Mouse (Mus musculus): Measurements from ENCODE around the gene Gpr83. TPM values are rescaled to one million over a fixed set of nuclear protein-coding genes. Genes with fewer than 3 reads are reported as not detected.

Gpr83 gene
- polyA plus RNA-seq (2011; ENCODE audit: insufficient read length, low read depth, missing spikeins) = not detected in 2 replicates

GRCm38 (mm10) chr9:14859868-14860639, at the start of gene Gpr83:
Gene Gpr83, plus strand, starts transcription at chr9:14860210.
- Histone ChIP-seq H3K4me3 (ENCODE audit: insufficient read depth, low read length) (peak within 1 kb of the TSS; percentile 22), H3K27ac (ENCODE audit: insufficient read depth, low read length) (no peak within 1 kb of the TSS), H3K4me1 (ENCODE audit: control insufficient read depth, insufficient read depth, low read length) (0 out of 2 replicates have a peak, but pooled peaks cover 2% of the 10 kb centered on the region)
- TF ChIP-seq CTCF (IDR thresholded peaks at IDR 0.05; ENCODE audit: borderline replicate concordance, insufficient read depth, low read length) (no peak), POLR2A (IDR thresholded peaks at IDR 0.05; ENCODE audit: low read depth, low read length) (no peak)

DNA sequence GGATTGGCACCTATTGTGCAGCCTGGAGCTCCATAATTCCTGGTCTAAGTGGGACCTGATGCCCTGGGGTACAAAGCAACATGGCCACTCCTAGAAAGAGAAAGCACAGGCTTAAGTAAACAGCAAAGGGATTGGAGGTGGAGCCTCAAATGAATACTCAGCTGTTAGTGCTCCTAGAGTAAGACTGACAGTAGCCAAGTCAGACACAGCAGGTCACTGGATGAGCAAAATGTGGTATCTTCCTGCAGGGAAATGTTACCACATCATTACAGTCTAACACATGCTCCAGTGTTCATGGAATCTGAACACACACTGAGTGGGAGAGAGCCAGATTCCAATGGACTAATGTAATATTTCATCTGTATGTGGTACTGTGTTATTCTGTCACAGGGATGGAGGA, 38.6 kb upstream of the Gpr83 start:
- no peak overlapping the region for H3K4me3 ChIP-seq (ENCODE audit: insufficient read depth, low read length)
- TF ChIP-seq POLR2A (IDR thresholded peaks at IDR 0.05; ENCODE audit: low read depth, low read length) (no peak), CTCF (IDR thresholded peaks at IDR 0.05; ENCODE audit: borderline replicate concordance, insufficient read depth, low read length) (no peak)
- H3K27ac ChIP-seq (ENCODE audit: insufficient read depth, low read length) = no peak overlapping the region

DNA sequence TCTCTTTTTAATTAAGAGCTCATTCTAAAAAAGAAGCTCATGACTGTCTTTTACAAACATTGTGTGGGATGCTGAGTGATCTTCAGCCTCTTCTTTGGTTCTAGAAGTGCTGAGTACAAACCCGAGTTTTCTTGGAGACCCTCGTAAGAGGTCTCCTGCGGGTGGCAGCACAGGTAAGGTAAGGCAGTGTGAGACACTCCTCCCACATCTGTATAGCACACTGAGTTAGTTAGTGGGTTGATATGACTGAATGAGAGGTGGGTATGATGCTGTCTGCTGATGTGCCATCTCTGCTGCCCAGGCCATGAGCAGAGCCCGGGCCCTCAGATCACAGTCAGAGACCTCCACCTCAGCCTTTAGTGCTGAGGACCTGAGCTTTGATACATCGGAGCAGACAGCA, 35.2 kb upstream of the Gpr83 start:
- Histone ChIP-seq H3K4me3 (ENCODE audit: insufficient read depth, low read length) (no peak overlapping the region), H3K4me1 (ENCODE audit: control insufficient read depth, insufficient read depth, low read length) (no peaks in the 10 kb centered on the region; the same call in 1 of the 2 replicates), H3K27ac (ENCODE audit: insufficient read depth, low read length) (no peak overlapping the region)
- no peak for TF ChIP-seq CTCF (IDR thresholded peaks at IDR 0.05; ENCODE audit: borderline replicate concordance, insufficient read depth, low read length)
- no peak for TF ChIP-seq POLR2A (IDR thresholded peaks at IDR 0.05; ENCODE audit: low read depth, low read length)

More for the DNA sequence above, 38.6 kb upstream of the Gpr83 start:
- no peaks in the 10 kb centered on the region; the same call in 1 of the 2 replicates for H3K4me1 ChIP-seq (ENCODE audit: control insufficient read depth, insufficient read depth, low read length)

GRCm38 (mm10) chr9:14827875-14828274, 32.1 kb upstream of the Gpr83 start:
- H3K27ac ChIP-seq (ENCODE audit: insufficient read depth, low read length) = no peak overlapping the region
- no peak for TF ChIP-seq CTCF (IDR thresholded peaks at IDR 0.05; ENCODE audit: borderline replicate concordance, insufficient read depth, low read length)
- TF ChIP-seq POLR2A (IDR thresholded peaks at IDR 0.05; ENCODE audit: low read depth, low read length) = no peak
- H3K4me1 ChIP-seq (ENCODE audit: control insufficient read depth, insufficient read depth, low read length) = no peaks in the 10 kb centered on the region
- H3K4me3 ChIP-seq (ENCODE audit: insufficient read depth, low read length) = no peak overlapping the region

DNA sequence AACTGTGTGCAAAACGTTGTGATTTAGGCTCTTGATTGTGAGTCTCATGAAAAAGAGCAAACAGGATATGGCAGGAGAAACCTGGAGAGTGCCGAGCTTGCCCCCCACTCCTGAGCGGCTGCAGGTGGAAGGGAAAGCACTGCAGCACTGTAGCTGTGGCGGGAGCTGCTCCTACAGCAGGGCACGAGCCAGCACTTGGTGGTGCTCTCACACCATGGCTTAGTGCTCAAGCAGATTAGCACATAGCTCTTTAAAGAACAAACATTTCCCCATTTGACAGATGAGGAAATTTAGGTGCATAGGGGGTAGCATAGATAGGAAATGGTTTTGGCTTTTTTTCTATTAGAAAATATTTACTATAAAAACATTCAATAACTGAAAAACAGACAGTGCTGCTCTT, 28.0 kb upstream of the Gpr83 start:
- no peak for TF ChIP-seq CTCF (IDR thresholded peaks at IDR 0.05; ENCODE audit: borderline replicate concordance, insufficient read depth, low read length)
- no peak for TF ChIP-seq POLR2A (IDR thresholded peaks at IDR 0.05; ENCODE audit: low read depth, low read length)
- Histone ChIP-seq H3K4me1 (ENCODE audit: control insufficient read depth, insufficient read depth, low read length) (no peaks in the 10 kb centered on the region), H3K4me3 (ENCODE audit: insufficient read depth, low read length) (no peak overlapping the region), H3K27ac (ENCODE audit: insufficient read depth, low read length) (no peak overlapping the region)

DNA sequence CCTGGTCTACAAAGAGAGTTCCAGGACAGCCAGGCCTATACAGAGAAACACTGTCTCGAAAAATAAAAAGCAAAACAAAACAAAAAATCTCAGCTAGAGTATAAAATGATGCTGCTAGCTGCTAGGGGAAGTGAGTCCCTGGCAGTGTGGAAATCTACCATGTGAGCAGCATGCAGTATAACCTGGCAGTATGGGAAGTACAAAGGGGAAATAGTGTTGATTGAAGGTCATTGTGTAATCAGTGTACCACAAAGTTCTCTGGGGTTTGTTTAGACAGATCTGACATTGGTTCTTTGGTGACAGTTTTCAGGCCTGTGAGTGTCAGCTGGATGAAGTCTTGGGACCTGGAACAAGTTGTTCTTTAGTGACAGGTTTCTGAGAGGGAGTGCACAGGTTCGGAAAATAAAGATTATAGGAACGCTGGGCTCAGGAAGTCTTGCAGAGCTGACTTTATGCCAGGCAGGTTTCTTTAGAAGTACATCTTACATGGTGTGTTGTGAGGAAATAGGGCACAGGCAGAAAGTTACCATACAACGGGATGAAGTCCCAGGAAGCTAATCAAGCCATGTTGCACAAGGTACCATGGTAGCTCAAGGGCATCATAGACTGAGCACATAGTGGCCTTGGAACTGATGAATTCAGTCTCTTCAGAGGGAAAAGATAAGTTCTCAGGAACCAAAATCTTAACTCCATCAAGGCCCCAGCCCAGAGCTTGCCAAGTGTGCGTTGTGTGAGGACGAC, 24.5 kb upstream of the Gpr83 start:
- no peak overlapping the region for H3K27ac ChIP-seq (ENCODE audit: insufficient read depth, low read length)
- H3K4me3 ChIP-seq (ENCODE audit: insufficient read depth, low read length) = no peak overlapping the region
- H3K4me1 ChIP-seq (ENCODE audit: control insufficient read depth, insufficient read depth, low read length) = no peaks in the 10 kb centered on the region
- TF ChIP-seq POLR2A (IDR thresholded peaks at IDR 0.05; ENCODE audit: low read depth, low read length) = no peak
- no peak for TF ChIP-seq CTCF (IDR thresholded peaks at IDR 0.05; ENCODE audit: borderline replicate concordance, insufficient read depth, low read length)

DNA sequence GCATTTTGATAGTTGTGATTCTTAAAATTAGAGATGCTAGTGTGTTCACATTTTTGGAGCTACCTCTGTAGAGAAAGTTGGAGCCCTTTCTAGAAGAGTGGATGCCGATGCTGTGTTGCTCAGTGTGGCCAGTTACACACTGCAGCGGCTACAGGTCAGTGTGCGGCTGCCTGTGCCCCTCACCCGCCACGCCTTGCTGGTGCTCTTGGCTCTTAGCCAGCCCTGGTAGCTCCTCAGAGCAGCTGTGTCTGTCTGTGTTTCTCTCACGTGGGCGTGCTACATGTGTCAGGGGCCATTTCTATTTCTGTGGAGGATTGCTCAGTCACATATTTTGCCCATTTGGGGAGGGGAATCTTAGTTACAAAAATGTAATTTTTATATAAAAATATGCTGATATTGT, 20.5 kb upstream of the Gpr83 start:
- TF ChIP-seq POLR2A (IDR thresholded peaks at IDR 0.05; ENCODE audit: low read depth, low read length) = no peak
- no peak for TF ChIP-seq CTCF (IDR thresholded peaks at IDR 0.05; ENCODE audit: borderline replicate concordance, insufficient read depth, low read length)
- no peak overlapping the region for H3K27ac ChIP-seq (ENCODE audit: insufficient read depth, low read length)
- H3K4me3 ChIP-seq (ENCODE audit: insufficient read depth, low read length) = no peak overlapping the region
- H3K4me1 ChIP-seq (ENCODE audit: control insufficient read depth, insufficient read depth, low read length) = no peaks in the 10 kb centered on the region

- Histone ChIP-seq H3K4me1 (ENCODE audit: control insufficient read depth, insufficient read depth, low read length) (no peaks in the 10 kb centered on the region), H3K4me3 (ENCODE audit: insufficient read depth, low read length) (no peak overlapping the region), H3K27ac (ENCODE audit: insufficient read depth, low read length) (no peak overlapping the region)
- no peak for TF ChIP-seq POLR2A (IDR thresholded peaks at IDR 0.05; ENCODE audit: low read depth, low read length)
- no peak for TF ChIP-seq CTCF (IDR thresholded peaks at IDR 0.05; ENCODE audit: borderline replicate concordance, insufficient read depth, low read length)
Observed at GRCm38 (mm10) chr9:14839970-14840369, 20.0 kb upstream of the Gpr83 start.

DNA sequence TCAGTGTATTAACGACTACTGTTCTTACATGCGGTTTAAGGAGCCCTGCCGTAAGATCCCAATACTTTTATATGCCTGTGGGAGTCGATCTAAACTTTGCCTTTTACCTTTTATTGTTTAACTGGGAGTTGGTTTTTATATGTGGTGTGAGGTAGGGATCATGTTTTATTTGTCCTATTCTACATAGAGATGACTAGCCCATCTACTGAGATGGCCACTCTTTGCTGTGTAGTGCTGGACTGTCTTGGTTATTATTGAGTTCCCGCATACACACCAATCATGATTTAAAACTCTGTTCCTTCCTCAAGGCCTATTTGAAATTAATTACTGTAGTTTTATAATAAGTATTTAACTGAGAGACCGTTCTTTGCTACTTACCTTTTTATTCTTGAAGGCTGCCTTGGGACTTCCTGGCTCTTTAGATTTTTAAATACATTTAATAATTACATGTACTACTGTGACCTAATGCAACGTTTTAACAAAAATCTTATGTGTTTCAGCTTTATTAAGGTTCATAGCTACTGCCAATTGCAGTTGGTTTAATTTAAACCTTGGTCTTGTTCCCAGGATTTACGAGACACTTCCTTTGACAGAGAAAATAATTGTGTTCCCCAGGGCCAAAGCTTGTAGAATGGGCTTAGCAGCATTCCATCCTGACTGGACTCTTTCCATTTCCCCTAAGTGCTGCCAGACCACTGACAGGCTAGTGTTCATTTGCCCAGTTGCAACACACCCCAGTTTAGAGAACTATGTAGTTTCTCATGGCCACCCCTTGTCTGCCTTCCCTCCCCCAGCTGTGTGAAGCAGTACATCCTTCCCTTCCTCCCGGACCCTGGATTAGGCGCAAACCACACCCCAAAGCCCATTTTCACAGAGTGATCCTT, 17.9 kb upstream of the Gpr83 start:
- Histone ChIP-seq H3K27ac (ENCODE audit: insufficient read depth, low read length) (peak overlapping the region; percentile 43; the same call in 1 of the 2 replicates), H3K4me3 (ENCODE audit: insufficient read depth, low read length) (no peak overlapping the region), H3K4me1 (ENCODE audit: control insufficient read depth, insufficient read depth, low read length) (no peaks in the 10 kb centered on the region)
- no peak for TF ChIP-seq POLR2A (IDR thresholded peaks at IDR 0.05; ENCODE audit: low read depth, low read length)
- TF ChIP-seq CTCF (IDR thresholded peaks at IDR 0.05; ENCODE audit: borderline replicate concordance, insufficient read depth, low read length) = no peak
